Mouse (Mus musculus): ENCODE results near the gene Rfc2. TPM values are rescaled to one million over a fixed set of nuclear protein-coding genes. Genes with fewer than 3 reads are reported as not detected.
A peak's percentile ranks its signal among the peaks of the same experiment; 100 is the strongest.

Rfc2 gene
- total RNA-seq, 2 experiments from 2014 or later = 42.6 to 45.0 TPM

GRCm38 (mm10) chr5:134560450-134561171, 20.6 kb upstream of the Rfc2 start:
- no peak for DNase-seq (ENCODE audit: low spot score in 2 of 2)

DNA sequence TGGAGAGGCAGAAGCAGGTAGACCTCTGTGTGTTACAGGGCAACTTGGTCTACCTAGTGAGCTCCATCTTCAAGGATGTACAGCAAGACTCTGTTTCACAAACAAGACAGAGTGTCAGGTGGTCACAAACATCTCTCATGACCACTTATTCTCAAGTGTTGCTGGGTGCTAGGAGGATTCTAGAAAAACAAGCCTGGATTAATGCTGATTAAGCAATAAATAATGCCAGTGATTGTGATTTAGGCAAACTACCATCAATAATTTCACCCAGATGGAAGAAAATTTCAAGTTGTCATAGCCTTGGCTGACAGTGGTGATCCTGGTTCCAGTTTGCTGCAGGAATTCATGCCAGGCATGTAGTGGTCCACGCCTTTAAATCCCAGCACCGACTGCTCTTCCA, 16.9 kb upstream of the Rfc2 start:
- DNase-seq (ENCODE audit: low spot score in 2 of 2) = no peak

GRCm38 (mm10) chr5:134565696-134566095, 15.5 kb upstream of the Rfc2 start:
- DNase-seq (ENCODE audit: low spot score in 2 of 2) = no peak

DNA sequence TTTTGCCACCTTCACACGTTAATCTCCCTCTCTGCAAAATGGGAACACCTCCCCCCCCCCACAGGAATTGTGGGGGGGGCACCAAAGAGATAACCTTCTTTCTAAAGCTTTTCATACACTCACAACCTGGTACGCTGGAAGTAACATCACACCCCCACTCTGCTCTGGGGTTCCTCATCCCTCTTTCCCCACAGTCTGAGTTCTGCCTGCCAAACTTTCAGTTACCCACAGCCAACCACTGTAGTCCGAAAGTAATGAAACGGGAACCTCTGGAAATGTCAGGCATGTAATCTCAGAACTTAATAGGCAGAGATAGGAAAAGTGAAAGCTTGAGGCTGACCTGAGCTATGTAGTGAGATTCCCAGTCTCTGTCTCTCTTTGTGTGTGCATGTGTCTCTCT, 13.7 kb upstream of the Rfc2 start:
- no peak for DNase-seq (ENCODE audit: low spot score in 2 of 2)

DNA sequence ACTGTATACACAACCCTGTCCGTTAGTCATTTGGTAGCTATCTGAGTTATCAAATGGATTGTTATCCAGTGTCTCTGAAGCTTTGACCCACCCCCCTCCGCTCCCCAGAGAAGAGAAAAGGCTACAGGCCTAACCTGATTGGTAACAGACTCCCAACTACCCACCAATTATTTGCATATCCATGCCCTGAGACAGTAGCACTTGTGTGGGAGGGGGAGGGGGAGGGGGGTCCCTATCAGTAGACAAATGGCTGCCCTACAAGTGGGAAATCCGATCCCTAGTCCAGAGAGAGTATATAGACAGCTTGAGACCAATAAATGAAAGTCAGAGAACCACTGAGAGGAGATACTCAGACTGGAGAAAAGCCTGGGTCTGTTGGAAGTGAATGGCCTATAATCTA, 13.1 kb upstream of the Rfc2 start:
- no peak for DNase-seq (ENCODE audit: low spot score in 2 of 2)

DNA sequence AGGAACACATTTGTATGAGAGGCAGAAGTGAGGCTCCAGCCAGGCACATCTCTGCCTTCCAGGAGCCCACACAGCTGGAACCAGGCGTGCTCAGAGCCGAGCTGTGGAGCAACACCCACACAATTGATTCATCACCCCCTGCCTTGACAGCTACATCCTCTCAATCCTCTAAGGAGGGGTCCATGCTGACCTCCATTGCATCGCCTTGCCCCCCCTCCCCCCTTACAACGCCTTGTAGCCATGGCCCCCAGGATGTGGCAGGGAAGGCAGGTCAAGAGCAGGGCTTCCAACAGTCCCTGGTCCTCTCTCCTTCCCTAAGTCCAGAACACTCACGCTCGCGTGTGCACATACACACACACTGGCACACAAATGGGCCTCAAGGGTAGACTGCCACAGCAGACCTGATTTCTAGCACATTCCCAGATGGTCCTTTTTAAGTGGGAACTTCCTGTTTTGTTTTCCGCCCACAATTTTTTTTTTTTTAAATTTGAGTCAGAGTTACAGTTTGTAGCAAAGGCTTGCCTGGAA, 12.1 kb upstream of the Rfc2 start:
- no peak for DNase-seq (ENCODE audit: low spot score in 2 of 2)

- DNase-seq (ENCODE audit: low spot score in 2 of 2) = peak in 1 of 2 experiments; percentile 43
These were observed 9.2 kb upstream of the Rfc2 start for GRCm38 (mm10) chr5:134571730-134572507.

DNA sequence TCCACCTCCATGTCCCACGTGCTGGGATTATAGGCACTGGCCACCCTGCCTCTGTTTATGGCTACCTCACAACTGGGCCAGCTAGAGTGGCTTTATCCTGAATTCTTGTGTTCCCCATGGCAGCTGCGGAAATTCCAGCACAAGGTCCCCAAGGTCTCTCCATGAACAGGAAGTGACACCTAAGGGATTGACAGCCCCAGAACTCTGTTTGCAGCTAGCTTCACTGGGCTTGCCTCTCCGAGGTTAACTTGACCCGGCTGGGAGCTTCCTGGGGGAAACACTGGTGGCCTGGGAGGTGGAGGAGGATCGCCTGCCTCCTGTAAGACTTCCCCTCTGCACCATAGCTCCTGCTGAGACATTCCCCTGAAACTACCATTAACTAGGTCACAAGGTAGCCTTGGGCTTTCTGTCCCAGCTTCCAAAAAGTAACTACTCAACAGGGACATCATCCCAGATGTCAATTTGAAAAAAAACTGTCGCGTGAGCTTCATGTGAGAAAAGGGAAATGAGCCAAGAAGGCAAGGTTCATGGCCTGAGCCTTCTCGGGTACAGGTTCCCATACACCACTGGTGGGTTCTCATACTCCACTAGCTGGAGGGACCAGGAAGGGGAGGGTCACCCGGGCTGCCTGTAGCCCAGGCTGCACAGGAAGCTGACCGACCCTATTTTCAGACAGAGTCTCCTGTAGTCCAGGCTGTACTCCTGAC, 8.5 kb upstream of the Rfc2 start:
- no peak for DNase-seq (ENCODE audit: low spot score in 2 of 2)

GRCm38 (mm10) chr5:134575833-134576232, 5.3 kb upstream of the Rfc2 start:
- DNase-seq (ENCODE audit: low spot score in 2 of 2) = no peak

DNA sequence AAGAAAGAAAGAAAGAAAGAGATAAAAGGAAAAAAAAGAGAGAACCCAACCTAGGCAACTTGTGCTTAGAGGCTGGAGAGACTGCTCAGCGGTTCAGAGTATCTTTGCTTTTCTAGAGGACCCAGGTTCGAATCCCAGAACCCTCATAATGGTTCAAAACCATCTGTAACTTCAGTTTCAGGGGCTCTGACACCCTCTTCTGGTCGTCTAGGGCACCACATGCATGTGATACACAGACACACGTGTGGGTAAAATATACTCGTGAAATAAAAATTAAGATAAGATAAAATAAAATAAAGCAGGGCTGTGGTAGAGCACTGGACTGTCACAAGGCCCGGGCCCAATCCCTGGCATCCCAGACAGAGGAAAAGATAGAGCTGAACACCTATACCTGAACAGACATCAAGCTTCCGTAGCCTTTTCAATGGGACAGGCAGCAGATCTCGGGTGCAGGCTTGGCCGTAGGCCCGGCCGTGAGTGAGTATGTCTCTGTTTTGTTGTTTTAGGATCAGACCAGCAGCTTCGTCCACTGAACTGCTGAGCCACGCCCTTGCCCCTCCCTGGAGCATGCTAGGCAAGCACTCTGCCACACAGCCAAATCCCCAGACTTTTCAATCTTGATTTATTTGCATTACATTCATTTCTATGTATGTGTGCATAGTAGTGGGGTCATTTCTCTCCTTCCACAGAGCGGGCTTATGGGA, 4.5 kb upstream of the Rfc2 start:
- no peak for DNase-seq (ENCODE audit: low spot score in 2 of 2)

DNA sequence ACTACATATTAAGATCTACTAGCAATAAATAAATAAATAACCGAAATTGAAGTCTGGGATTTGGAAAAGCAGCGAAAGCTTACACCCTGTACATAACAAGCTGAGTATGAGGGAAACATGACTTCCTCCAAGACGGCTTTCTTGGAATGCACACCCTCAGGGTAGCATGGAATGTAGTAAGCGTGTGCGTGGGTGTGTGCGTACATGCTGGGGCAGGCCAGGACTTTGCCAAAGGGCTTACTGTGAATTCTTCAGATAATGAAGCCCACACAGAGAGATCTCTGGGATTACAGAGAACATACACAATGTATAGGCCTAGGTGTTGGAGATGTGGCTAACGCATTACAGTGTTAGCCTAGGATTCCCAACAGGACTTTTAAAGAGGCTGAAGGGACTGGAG, 3.6 kb upstream of the Rfc2 start:
- DNase-seq (ENCODE audit: low spot score in 2 of 2) = no peak

DNA sequence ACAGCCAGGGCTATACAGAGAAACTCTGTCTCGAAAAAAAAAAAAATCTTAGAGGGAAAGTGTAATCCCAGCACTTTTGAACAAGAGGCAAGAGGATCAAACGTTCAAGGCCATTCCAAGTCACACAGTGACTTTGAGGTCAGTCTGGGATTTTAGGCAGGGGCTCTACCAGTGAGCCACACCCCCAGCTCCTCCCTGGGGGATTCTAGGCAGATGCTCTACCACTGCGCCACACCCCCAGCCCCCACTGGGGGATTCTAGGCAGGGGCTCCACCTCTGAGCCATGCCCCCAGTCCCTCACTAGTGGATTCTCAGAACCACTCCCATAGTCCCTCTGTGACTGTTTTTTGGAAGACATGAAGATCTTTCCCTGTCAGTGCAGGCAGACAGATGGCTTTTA, 2.0 kb upstream of the Rfc2 start:
- no peak for DNase-seq (ENCODE audit: low spot score in 2 of 2)

DNA sequence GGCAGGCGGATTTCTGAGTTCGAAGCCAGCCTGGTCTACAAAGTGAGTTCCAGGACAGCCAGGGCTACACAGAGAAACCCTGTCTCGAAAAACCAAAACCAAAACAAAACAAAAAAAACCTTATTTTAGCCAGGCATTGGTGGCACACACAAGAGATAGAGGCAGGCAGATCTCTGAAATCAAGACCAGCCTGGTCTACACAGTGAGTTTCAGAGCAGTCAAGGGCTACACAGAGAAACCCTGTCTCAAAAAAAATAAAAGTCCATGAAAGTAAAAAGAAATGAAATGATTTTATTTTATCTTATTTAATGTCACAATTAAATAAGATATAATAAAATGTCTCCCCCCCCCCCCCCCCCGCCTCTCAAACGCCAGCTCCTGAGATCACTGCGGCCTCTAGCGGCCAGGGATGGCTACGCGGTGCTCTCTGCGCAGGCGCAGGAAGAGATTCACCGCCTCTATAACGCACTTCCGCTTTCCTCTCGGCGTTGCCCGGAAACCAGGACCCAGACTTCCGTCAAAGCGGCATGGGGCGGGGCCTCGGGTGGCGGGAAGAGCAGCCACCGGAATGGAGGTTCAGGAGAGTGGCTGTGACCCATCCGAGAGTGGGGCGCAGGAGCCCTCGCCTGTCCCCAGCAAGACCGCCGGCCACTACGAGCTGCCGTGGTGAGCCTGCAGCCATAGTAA, 1.2 kb downstream of the Rfc2 start:
- peak; percentile 95 to 96 for DNase-seq (ENCODE audit: low spot score in 2 of 2)

- DNase-seq (ENCODE audit: low spot score in 2 of 2) = no peak
These were observed 2.1 kb downstream of the Rfc2 start for GRCm38 (mm10) chr5:134583006-134583883.

DNA sequence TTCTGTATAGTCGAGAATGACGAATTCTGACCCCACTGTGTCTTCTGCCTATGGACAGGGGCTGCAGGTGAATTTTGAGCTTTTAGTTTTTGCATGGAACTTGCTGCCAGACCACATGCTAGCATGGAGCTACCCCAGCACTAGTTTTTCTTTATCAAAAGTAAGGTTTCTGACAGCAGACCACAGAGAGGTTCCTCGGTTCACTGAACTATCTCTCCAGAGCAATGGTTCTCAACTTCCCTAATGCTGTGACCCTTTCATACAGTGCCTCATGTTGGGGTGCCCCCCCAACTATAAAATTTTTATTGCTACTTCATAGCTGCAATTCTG, 2.7 kb downstream of the Rfc2 start:
- no peak for DNase-seq (ENCODE audit: low spot score in 2 of 2)

- DNase-seq (ENCODE audit: low spot score in 2 of 2) = no peak
These were observed 3.6 kb downstream of the Rfc2 start for GRCm38 (mm10) chr5:134584798-134585197.

- no peak for DNase-seq (ENCODE audit: low spot score in 2 of 2)
These were observed 8.7 kb downstream of the Rfc2 start for GRCm38 (mm10) chr5:134589900-134590299.

- no peak for DNase-seq (ENCODE audit: low spot score in 2 of 2)
These were observed 10.9 kb downstream of the Rfc2 start for GRCm38 (mm10) chr5:134592026-134592581.

DNA sequence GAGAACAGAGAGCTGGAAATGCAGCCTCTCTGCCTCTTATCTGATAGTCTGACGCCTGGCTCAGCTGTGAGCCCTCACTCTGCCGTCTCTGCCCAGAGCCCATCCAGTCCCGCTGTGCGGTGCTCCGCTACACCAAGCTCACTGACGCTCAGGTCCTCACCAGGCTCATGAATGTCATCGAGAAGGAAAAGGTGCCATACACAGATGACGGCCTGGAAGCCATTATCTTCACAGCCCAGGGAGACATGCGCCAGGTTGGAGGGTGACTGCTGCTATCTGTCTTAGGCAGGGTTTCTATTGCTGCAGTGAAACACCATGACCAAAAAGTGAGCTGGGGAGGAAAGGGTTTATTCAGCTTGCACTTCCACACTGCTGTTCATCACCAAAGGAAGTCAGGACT, 11.9 kb downstream of the Rfc2 start:
- no peak for DNase-seq (ENCODE audit: low spot score in 2 of 2)
